Mouse (Mus musculus) cerebellum, adult 9-10 months (tissue): ENCODE data around the gene Cadm1.

Experiments
- DNase-seq: peaks from one replicate; pipeline ENCODE4 v3.0.0; 2022

Cadm1 gene

GRCm38 (mm10) chr9:47610316-47610715, 80.3 kb downstream of the Cadm1 start:
- DNase-seq, result peak; percentile 37

GRCm38 (mm10) chr9:47612894-47613412, 83.0 kb downstream of the Cadm1 start:
- no peak for DNase-seq

DNA sequence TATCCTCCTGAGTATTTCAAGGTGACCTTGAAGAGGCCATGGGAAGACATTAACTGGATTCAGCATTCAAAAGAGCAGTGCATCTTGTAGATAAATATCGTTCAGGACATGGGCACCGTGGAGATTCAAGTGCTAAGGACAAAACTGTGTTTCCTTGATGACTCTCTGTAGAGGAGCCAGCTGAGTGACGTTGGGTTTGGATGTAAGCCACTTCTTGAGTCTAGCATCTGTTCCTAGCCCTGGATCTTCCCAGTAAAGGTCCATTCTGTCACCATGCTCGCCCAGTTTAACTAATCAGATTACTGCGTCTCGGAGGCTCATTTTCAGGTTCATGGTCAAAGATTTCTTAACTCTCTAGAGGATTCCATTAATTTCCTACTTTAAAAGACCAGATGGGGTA, 85.1 kb downstream of the Cadm1 start:
- peak; percentile 86 for DNase-seq

DNA sequence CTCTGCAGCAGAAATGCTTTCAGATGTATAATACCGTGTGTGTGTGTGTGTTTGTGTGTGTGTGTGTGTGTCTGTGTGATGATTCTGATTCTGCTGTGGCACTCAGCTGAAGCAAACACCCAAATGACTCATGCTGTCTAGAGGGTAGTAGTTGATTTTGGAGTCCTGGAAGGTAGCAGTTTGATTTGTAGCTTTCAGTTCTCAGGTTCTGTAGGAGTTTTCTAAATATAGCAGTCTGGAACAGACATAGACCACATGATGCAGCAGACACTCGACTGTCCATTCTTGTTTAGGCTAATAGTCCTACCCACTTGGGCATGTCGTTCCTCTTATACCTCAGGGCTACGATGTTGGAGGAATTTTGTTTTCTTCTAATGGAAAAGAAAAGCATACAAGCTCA, 86.4 kb downstream of the Cadm1 start:
- DNase-seq, result no peak

- no peak for DNase-seq
These were observed 89.6 kb downstream of the Cadm1 start for GRCm38 (mm10) chr9:47619501-47620029.

GRCm38 (mm10) chr9:47623447-47624445, 93.8 kb downstream of the Cadm1 start:
- DNase-seq, result no peak

DNA sequence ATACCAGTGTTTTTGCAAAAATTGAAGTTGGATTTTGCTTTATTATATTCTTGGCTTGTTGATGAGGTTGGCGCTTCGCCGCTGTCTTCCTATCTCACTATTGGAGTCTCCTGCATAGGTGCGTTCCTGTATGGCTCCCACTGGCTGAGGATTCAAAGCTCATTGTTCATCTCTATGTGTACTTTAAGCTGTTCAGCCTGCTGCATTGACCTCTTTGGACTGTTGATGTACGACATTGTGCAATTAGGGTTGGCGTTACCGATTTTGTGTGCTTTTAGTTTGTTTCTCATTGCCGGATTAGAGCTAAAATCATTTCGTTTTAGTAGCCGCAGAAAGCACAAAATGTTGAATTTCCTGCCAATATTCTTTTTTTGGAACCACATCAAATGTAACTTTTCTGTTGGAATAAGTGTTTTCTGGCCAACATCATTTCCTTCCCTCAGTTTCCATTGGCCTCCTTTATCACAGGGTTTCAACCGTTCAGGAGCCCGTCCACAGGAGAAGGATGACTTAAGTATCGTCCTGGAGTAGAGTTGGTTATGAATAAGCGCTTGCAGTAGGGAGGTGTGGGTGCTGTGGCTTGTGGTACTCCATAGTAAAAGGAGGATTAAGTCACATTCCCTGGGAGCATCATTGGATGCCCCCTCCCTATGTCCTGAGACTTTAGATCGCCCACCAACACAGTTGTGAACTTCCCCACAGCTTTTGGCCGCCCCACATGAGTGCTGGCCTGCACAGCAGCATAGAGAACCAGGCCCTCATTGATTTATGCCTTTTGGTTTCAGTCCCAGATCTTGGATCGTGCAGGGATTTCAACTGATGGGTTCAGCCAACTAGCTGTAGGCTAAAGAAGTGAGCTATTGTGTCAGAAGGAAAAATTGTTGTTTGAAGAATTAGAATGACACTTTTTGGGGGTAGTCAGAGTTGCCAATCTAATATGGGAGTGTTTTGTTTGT, 94.9 kb downstream of the Cadm1 start:
- DNase-seq, result no peak

DNA sequence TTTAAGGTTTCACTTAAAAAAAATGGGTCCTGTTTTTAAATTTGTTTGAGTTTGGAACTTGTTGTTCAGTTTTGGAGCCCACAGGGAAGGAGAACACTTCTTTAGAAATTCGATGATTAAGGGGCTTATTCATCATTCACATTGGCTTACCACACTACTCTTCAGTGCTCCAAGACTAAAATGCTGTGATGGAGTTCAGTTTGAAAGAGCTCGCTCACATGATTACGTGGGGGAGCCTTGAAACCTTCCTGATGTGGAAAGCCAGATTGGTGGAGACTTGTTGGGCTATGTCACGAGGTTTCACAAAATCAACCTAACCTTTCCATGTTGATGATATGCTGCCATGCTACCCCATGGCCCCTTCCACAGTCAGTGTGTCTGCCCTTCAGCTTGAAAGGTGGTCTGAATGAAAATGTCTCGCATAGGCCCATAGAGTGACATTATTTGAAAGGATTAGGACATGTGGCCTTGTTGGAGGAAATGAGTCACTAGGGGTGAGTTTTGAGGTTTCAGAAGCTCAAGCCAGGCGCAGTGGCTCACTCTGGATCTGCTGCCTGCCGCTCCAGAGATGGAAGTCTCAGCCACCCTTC, 95.7 kb downstream of the Cadm1 start:
- no peak for DNase-seq

GRCm38 (mm10) chr9:47627966-47628365, 98.0 kb downstream of the Cadm1 start:
- no peak for DNase-seq

- DNase-seq, result no peak
These were observed 98.6 kb downstream of the Cadm1 start for GRCm38 (mm10) chr9:47628550-47628949.

- DNase-seq, result no peak
These were observed 104.7 kb downstream of the Cadm1 start for GRCm38 (mm10) chr9:47634695-47635094.

DNA sequence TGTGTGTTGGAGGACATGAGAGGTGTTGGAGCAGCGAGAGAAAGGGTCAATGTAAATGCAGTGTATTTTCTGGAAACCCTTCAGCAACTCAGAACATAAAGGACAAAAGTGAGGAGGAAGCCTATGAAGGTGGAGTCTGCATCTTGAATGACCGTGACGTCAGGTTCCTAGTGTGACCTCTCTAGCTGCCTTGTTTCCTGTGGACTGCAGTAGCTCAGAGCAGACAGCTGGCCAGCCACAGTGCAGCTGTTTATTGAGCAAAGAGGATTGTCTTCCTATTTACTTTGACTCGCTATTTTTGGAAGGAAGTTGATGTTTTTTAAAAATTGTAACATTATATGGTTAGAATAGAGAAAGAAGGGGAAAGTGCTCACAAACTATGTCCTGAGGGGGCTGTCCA, 112.7 kb downstream of the Cadm1 start:
- no peak for DNase-seq

DNA sequence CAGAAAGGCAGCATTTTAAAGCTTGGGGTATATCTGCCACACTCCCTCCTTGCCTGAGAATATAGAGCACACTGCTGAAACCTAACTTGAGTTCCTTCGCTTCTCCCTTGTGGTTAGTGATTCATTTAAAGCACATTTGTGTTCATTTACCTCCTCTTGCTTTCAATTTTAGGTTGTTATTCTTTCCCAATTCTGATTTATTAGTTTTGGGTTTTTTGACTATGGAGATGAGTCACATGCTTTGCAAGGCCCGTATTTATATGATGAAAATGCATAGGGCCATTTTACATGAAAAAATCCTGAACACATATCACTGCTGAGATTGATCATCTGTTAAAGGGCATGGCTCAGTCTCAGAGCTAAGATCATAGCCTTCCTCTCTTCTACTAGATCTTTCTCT, 115.1 kb downstream of the Cadm1 start:
- no peak for DNase-seq

- DNase-seq, result no peak
These were observed 121.5 kb downstream of the Cadm1 start for GRCm38 (mm10) chr9:47651431-47651830.

GRCm38 (mm10) chr9:47652203-47652602, 122.2 kb downstream of the Cadm1 start:
- no peak for DNase-seq

DNA sequence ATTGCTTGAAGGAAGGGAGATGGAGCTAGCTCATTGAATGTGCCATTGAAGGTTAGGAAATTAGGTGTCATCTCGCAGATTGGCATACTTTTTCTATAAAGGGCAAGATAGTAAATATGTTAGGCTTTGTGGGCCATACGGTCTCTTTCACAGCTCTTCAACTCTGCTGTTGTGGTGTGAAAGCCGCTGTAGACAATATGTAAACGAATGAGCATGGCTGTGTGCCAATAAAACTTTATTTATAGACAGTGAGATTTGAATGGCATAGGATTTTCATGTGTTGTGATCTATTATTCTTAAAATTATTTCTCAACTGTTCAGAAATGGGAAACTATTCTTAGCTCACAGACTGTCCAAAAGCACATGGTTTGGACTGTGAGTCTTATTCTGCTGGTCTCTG, 123.0 kb downstream of the Cadm1 start:
- DNase-seq, result no peak

GRCm38 (mm10) chr9:47659366-47660090, 129.6 kb downstream of the Cadm1 start:
- DNase-seq, result peak; percentile 36

GRCm38 (mm10) chr9:47661611-47662010, 131.6 kb downstream of the Cadm1 start:
- DNase-seq, result no peak

GRCm38 (mm10) chr9:47669206-47669605, 139.2 kb downstream of the Cadm1 start:
- peak; percentile 26 for DNase-seq

- no peak for DNase-seq
These were observed 141.6 kb downstream of the Cadm1 start for GRCm38 (mm10) chr9:47671617-47672016.

GRCm38 (mm10) chr9:47674766-47675713, 145.1 kb downstream of the Cadm1 start:
- peak; percentile 52 for DNase-seq
